Mouse (Mus musculus): ENCODE data around the gene Chrdl1. TPM values are rescaled to one million over a fixed set of nuclear protein-coding genes. Genes with fewer than 3 reads are reported as not detected.

Gene Chrdl1
- polyA plus RNA-seq, 1 experiment, result 5.3 TPM

GRCm38 (mm10) chrX:143344509-143345495, 49.3 kb downstream of the Chrdl1 start:
- Histone ChIP-seq H3K36me3 (ENCODE audit: control insufficient read depth, insufficient read depth, low read length) (no peaks in the 10 kb centered on the region), H3K4me1 (ENCODE audit: control insufficient read depth, insufficient read depth, low read length) (no peaks in the 10 kb centered on the region), H3K27me3 (replicated peaks; ENCODE audit: control insufficient read depth, insufficient read depth, low read length) (no peaks in the 10 kb centered on the region), H3K4me3 (ENCODE audit: insufficient read depth, low read depth, low read length) (no peak overlapping the region), H3K27ac (ENCODE audit: insufficient read depth, low read depth, low read length) (peak overlapping the region; percentile 88)
- WGBS, result 36% methylated on average over 5 of the region's 5 CpGs
- TF ChIP-seq POLR2A (IDR thresholded peaks at IDR 0.05; ENCODE audit: low read depth, low read length) (no peak), CTCF (conservative IDR thresholded peaks at IDR 0.05; ENCODE audit: insufficient read depth, insufficient read length, low read depth, low read length) (no peak)
- DNase-seq, result peak; percentile 58

GRCm38 (mm10) chrX:143338156-143338555, 55.9 kb downstream of the Chrdl1 start:
- 43% methylated on average over 4 of the region's 4 CpGs for WGBS

DNA sequence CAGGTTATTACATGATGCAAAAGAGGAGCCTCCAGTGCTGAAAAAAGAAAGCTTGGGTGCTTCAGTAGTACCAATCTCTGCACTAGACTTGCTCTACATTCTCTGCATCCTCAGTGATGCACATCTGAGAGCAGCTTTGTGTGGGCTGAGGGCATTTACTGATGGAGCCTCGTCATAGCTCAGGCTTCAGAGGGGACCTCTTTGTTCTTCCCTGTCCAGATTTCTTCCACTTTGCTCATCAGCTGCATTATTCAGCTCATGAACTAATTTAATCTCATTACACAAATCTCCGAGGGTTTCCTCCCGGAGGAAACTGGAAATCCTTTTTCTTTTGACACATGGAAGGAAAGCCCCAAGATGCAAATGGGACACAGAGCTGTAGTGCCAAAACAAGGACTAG, 56.5 kb downstream of the Chrdl1 start:
- no peaks in the 10 kb centered on the region for H3K4me1 ChIP-seq (ENCODE audit: control insufficient read depth, insufficient read depth, low read length)
- H3K36me3 ChIP-seq (ENCODE audit: control insufficient read depth, insufficient read depth, low read length), result no peaks in the 10 kb centered on the region
- DNase-seq, result no peak
- no peaks in the 10 kb centered on the region for H3K27me3 ChIP-seq (replicated peaks; ENCODE audit: control insufficient read depth, insufficient read depth, low read length)
- TF ChIP-seq CTCF (conservative IDR thresholded peaks at IDR 0.05; ENCODE audit: insufficient read depth, insufficient read length, low read depth, low read length) (no peak), POLR2A (IDR thresholded peaks at IDR 0.05; ENCODE audit: low read depth, low read length) (no peak)
- no peak overlapping the region for H3K4me3 ChIP-seq (ENCODE audit: insufficient read depth, low read depth, low read length)
- no peak overlapping the region for H3K27ac ChIP-seq (ENCODE audit: insufficient read depth, low read depth, low read length)
- WGBS, result 45% methylated on average over 3 of the region's 3 CpGs

More at GRCm38 (mm10) chrX:143338156-143338555, 55.9 kb downstream of the Chrdl1 start:
- Histone ChIP-seq H3K36me3 (ENCODE audit: control insufficient read depth, insufficient read depth, low read length) (no peaks in the 10 kb centered on the region), H3K4me3 (ENCODE audit: insufficient read depth, low read depth, low read length) (no peak overlapping the region), H3K27ac (ENCODE audit: insufficient read depth, low read depth, low read length) (no peak overlapping the region), H3K4me1 (ENCODE audit: control insufficient read depth, insufficient read depth, low read length) (no peaks in the 10 kb centered on the region), H3K27me3 (replicated peaks; ENCODE audit: control insufficient read depth, insufficient read depth, low read length) (no peaks in the 10 kb centered on the region)
- no peak for DNase-seq
- no peak for TF ChIP-seq POLR2A (IDR thresholded peaks at IDR 0.05; ENCODE audit: low read depth, low read length)
- no peak for TF ChIP-seq CTCF (conservative IDR thresholded peaks at IDR 0.05; ENCODE audit: insufficient read depth, insufficient read length, low read depth, low read length)

DNA sequence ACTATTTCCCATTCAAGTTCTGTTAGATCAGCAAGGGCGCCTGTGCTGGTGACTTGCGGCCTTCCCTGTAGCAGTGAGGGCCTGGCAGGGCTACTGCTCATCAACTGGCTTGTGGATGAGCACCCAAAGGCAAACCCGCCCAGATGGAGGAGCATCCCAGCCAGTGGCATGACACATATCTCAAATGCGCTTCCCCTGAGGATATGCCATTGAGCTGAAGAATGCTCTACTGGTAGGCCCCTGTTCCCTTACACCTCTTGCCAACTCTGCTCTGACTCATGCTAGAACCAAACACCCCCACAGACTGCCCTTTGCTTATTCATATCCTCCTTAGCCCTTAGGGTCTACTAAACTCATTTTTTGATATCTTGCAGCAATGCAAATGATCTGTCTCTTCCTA, 57.4 kb downstream of the Chrdl1 start:
- no peak overlapping the region for H3K27ac ChIP-seq (ENCODE audit: insufficient read depth, low read depth, low read length)
- H3K27me3 ChIP-seq (replicated peaks; ENCODE audit: control insufficient read depth, insufficient read depth, low read length), result no peaks in the 10 kb centered on the region
- TF ChIP-seq CTCF (conservative IDR thresholded peaks at IDR 0.05; ENCODE audit: insufficient read depth, insufficient read length, low read depth, low read length) (no peak), POLR2A (IDR thresholded peaks at IDR 0.05; ENCODE audit: low read depth, low read length) (no peak)
- WGBS, result 91% methylated on average over 4 of the region's 4 CpGs
- no peak overlapping the region for H3K4me3 ChIP-seq (ENCODE audit: insufficient read depth, low read depth, low read length)
- no peak for DNase-seq
- no peaks in the 10 kb centered on the region for H3K4me1 ChIP-seq (ENCODE audit: control insufficient read depth, insufficient read depth, low read length)
- H3K36me3 ChIP-seq (ENCODE audit: control insufficient read depth, insufficient read depth, low read length), result no peaks in the 10 kb centered on the region

GRCm38 (mm10) chrX:143335846-143336245, 58.2 kb downstream of the Chrdl1 start:
- Histone ChIP-seq H3K4me3 (ENCODE audit: insufficient read depth, low read depth, low read length) (no peak overlapping the region), H3K4me1 (ENCODE audit: control insufficient read depth, insufficient read depth, low read length) (no peaks in the 10 kb centered on the region), H3K36me3 (ENCODE audit: control insufficient read depth, insufficient read depth, low read length) (no peaks in the 10 kb centered on the region), H3K27ac (ENCODE audit: insufficient read depth, low read depth, low read length) (no peak overlapping the region), H3K27me3 (replicated peaks; ENCODE audit: control insufficient read depth, insufficient read depth, low read length) (no peaks in the 10 kb centered on the region)
- no peak for TF ChIP-seq POLR2A (IDR thresholded peaks at IDR 0.05; ENCODE audit: low read depth, low read length)
- TF ChIP-seq CTCF (conservative IDR thresholded peaks at IDR 0.05; ENCODE audit: insufficient read depth, insufficient read length, low read depth, low read length), result no peak
- DNase-seq, result no peak
- WGBS, result 28% methylated on average over 5 of the region's 5 CpGs

- no peak overlapping the region for H3K27ac ChIP-seq (ENCODE audit: insufficient read depth, low read depth, low read length)
- WGBS, result 86% methylated on average over 3 of the region's 3 CpGs
- TF ChIP-seq POLR2A (IDR thresholded peaks at IDR 0.05; ENCODE audit: low read depth, low read length), result no peak
- no peak for TF ChIP-seq CTCF (conservative IDR thresholded peaks at IDR 0.05; ENCODE audit: insufficient read depth, insufficient read length, low read depth, low read length)
- no peaks in the 10 kb centered on the region for H3K27me3 ChIP-seq (replicated peaks; ENCODE audit: control insufficient read depth, insufficient read depth, low read length)
- H3K4me3 ChIP-seq (ENCODE audit: insufficient read depth, low read depth, low read length), result no peak overlapping the region
- H3K4me1 ChIP-seq (ENCODE audit: control insufficient read depth, insufficient read depth, low read length), result no peaks in the 10 kb centered on the region
- H3K36me3 ChIP-seq (ENCODE audit: control insufficient read depth, insufficient read depth, low read length), result no peaks in the 10 kb centered on the region
- no peak for DNase-seq
These were observed 80.9 kb downstream of the Chrdl1 start for GRCm38 (mm10) chrX:143313166-143313565.

GRCm38 (mm10) chrX:143294726-143295125, 99.3 kb downstream of the Chrdl1 start:
- no peak for DNase-seq
- no peak for TF ChIP-seq CTCF (conservative IDR thresholded peaks at IDR 0.05; ENCODE audit: insufficient read depth, insufficient read length, low read depth, low read length)
- TF ChIP-seq POLR2A (IDR thresholded peaks at IDR 0.05; ENCODE audit: low read depth, low read length), result no peak
- WGBS, result 84% methylated on average over 2 of the region's 2 CpGs
- H3K27me3 ChIP-seq (replicated peaks; ENCODE audit: control insufficient read depth, insufficient read depth, low read length), result no peaks in the 10 kb centered on the region
- H3K4me1 ChIP-seq (ENCODE audit: control insufficient read depth, insufficient read depth, low read length), result no peaks in the 10 kb centered on the region
- H3K4me3 ChIP-seq (ENCODE audit: insufficient read depth, low read depth, low read length), result no peak overlapping the region
- no peaks in the 10 kb centered on the region for H3K36me3 ChIP-seq (ENCODE audit: control insufficient read depth, insufficient read depth, low read length)
- no peak overlapping the region for H3K27ac ChIP-seq (ENCODE audit: insufficient read depth, low read depth, low read length)

Measured in kidney, adult 2 months (tissue).